Mouse (Mus musculus): ENCODE data around the gene Fxyd3. TPM values are rescaled to one million over a fixed set of nuclear protein-coding genes. Genes with fewer than 3 reads are reported as not detected.

Fxyd3 gene
- polyA plus RNA-seq, 1 experiment from 2014 or later: 6.3 TPM

DNA sequence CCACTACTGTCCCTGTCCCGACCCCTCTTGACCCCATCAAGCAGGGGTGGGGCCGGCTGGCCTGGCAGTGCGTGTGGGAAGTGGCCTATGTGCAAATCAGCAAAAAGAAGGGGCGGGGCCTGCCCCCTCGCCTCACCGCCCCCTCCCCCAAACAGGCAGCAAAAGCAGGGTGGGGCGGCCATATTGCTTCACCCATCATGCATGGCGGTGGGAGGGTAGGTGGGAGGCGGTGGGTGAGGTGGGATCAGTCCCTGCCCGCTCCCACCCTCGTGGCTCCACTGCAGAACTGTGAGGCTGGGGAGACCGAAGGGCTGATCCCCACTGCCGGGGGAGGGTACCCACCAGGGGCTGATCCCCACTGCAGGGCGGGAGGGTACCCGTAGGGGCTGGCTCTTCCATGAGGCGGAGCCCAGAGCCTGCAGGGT lies 40.2 kb upstream of the Fxyd3 start:
- Histone ChIP-seq H3K36me3 (ENCODE audit: control insufficient read depth, insufficient read depth, low read length) (no peaks in the 10 kb centered on the region), H3K9ac (ENCODE audit: low read depth, low read length) (no peak overlapping the region), H3K27ac (ENCODE audit: low read depth, low read length) (no peak overlapping the region), H3K9me3 (ENCODE audit: control insufficient read depth, low read length) (no peaks in the 10 kb centered on the region), H3K4me1 (replicated peaks; ENCODE audit: control insufficient read depth, insufficient read depth, low read length) (no peaks in the 10 kb centered on the region; the same call in 1 of the 2 replicates), H3K27me3 (ENCODE audit: control insufficient read depth, insufficient read depth, low read length) (no peaks in the 10 kb centered on the region), H3K4me3 (ENCODE audit: low read depth, low read length) (no peak overlapping the region), H3K4me2 (replicated peaks; ENCODE audit: low read depth, low read length) (no peak overlapping the region)
- 32% methylated on average over 13 of the region's 16 CpGs for WGBS
- DNase-seq (ENCODE audit: low spot score) (no peak), ATAC-seq (ENCODE audit: low FRiP score) (peak; percentile 33; the same call in 1 of the 2 replicates)

DNA sequence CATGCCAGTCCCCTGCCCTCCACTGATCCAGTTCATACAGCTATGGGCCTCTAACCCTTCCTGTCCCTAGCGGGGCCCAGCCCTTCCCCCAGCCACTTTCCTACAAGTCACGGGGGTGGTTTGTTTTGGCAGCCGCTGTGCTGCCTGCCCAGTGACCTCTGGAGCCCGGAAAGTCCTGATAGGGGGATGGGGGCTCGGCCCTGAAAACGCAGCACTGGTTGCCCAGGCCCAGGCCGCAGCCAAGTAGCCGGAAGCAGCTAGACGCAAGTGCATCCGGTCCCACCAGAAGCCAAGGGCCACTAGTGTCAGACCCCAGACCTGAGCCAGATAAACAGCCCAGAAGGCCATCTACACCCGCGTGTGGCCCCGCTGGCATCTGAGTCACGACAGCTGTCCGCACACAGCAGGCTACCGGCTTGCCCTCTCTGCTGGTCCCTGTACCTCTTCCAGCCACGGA lies 39.1 kb upstream of the Fxyd3 start:
- WGBS: 31% methylated on average over 17 of the region's 17 CpGs
- H3K9me3 ChIP-seq (ENCODE audit: control insufficient read depth, low read length): no peaks in the 10 kb centered on the region
- H3K4me3 ChIP-seq (ENCODE audit: low read depth, low read length): no peak overlapping the region
- H3K4me1 ChIP-seq (replicated peaks; ENCODE audit: control insufficient read depth, insufficient read depth, low read length): no peaks in the 10 kb centered on the region; the same call in 1 of the 2 replicates
- no peaks in the 10 kb centered on the region for H3K36me3 ChIP-seq (ENCODE audit: control insufficient read depth, insufficient read depth, low read length)
- no peaks in the 10 kb centered on the region for H3K27me3 ChIP-seq (ENCODE audit: control insufficient read depth, insufficient read depth, low read length)
- ATAC-seq (ENCODE audit: low FRiP score): 0 out of 2 replicates have a peak, but pooled peaks have one; percentile 33
- H3K27ac ChIP-seq (ENCODE audit: low read depth, low read length): no peak overlapping the region
- H3K4me2 ChIP-seq (replicated peaks; ENCODE audit: low read depth, low read length): no peak overlapping the region
- DNase-seq (ENCODE audit: low spot score): no peak
- H3K9ac ChIP-seq (ENCODE audit: low read depth, low read length): no peak overlapping the region

DNA sequence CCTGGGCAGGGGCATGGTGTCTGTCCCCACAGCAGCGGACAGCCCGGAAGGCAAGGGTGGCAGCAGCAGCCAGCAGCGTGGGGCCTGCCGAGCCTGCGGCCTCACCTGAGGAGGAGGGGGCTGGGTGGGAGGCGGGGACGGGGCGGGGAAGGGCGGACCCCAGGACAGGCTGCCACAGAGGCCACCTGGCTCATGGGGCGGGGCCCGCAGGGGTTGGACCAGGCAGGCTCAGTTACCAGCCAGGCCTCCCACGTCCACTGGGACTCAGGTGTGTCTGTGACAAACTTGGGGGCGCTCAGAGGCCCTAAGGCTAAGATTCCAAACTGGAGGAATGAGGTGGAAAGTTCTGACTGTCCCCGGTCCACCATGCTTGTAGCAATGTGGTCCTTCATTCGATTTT lies 38.7 kb upstream of the Fxyd3 start, which contains the start of gene Hpn:
TSS of gene Hpn (minus strand) at position 109 of the 400 bp plus-strand sequence.
- no peak within 1 kb of the TSS; the same call in 1 of the 2 replicates for H3K4me2 ChIP-seq (replicated peaks; ENCODE audit: low read depth, low read length)
- H3K9me3 ChIP-seq (ENCODE audit: control insufficient read depth, low read length): no peaks in the 10 kb centered on the region
- 16% methylated on average over 11 of the region's 15 CpGs for WGBS
- no peaks in the 10 kb centered on the region for H3K36me3 ChIP-seq (ENCODE audit: control insufficient read depth, insufficient read depth, low read length)
- H3K4me1 ChIP-seq (replicated peaks; ENCODE audit: control insufficient read depth, insufficient read depth, low read length): no peaks in the 10 kb centered on the region; the same call in 1 of the 2 replicates
- H3K27me3 ChIP-seq (ENCODE audit: control insufficient read depth, insufficient read depth, low read length): no peaks in the 10 kb centered on the region
- ATAC-seq (ENCODE audit: low FRiP score) (peak; percentile 29; the same call in 1 of the 2 replicates), DNase-seq (ENCODE audit: low spot score) (no peak)
- no peak within 1 kb of the TSS for H3K27ac ChIP-seq (ENCODE audit: low read depth, low read length)
- no peak within 1 kb of the TSS for H3K4me3 ChIP-seq (ENCODE audit: low read depth, low read length)
- H3K9ac ChIP-seq (ENCODE audit: low read depth, low read length): no peak within 1 kb of the TSS

DNA sequence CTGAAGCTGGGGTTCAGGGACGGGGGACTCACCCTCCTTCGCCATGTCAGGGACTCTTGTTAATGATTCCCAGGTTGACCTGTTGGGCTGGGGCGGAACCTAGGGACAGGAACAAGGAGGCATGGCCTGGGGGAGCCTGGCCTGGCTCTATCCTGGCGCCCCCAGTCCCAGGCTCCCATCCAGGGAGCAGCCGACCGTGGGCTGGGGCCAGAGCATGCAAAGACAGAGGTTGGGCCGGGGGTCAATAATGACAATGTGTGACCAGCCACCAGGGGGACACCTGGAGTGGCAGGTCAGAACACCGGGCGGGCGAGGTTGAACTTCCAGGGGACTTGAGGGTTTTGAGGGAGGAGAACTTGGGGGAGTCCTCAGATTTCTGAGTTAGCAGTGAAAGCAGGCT lies 38.1 kb upstream of the Fxyd3 start:
- Histone ChIP-seq H3K36me3 (ENCODE audit: control insufficient read depth, insufficient read depth, low read length) (no peaks in the 10 kb centered on the region), H3K27ac (ENCODE audit: low read depth, low read length) (no peak overlapping the region), H3K4me3 (ENCODE audit: low read depth, low read length) (no peak overlapping the region), H3K9me3 (ENCODE audit: control insufficient read depth, low read length) (no peaks in the 10 kb centered on the region), H3K9ac (ENCODE audit: low read depth, low read length) (no peak overlapping the region), H3K27me3 (ENCODE audit: control insufficient read depth, insufficient read depth, low read length) (no peaks in the 10 kb centered on the region), H3K4me1 (replicated peaks; ENCODE audit: control insufficient read depth, insufficient read depth, low read length) (no peaks in the 10 kb centered on the region; the same call in 1 of the 2 replicates), H3K4me2 (replicated peaks; ENCODE audit: low read depth, low read length) (no peak overlapping the region)
- 44% methylated on average over 10 of the region's 10 CpGs for WGBS
- DNase-seq (ENCODE audit: low spot score) (no peak), ATAC-seq (ENCODE audit: low FRiP score) (no peak)

DNA sequence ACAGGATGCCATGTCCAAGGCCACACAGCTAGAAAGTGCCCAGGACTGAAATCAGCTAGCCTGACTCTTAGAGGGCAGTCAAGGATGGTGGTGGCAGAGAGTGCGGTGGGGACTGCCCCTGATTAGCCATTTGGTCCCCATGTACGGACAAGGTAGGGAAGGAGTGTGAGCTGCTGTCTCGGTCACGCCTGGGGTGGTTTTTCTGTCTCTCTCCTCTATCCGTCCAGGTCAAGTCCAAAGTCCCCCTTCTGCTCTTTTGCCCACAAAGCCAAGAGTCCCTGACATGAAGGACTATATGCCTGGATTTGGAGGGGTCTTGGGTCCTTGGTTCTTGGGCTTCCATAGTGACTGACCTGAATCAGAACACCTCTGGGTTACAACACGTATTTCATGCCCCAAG lies 37.3 kb upstream of the Fxyd3 start:
- 81% methylated on average over 6 of the region's 6 CpGs for WGBS
- Histone ChIP-seq H3K9ac (ENCODE audit: low read depth, low read length) (no peak overlapping the region), H3K36me3 (ENCODE audit: control insufficient read depth, insufficient read depth, low read length) (no peaks in the 10 kb centered on the region), H3K27me3 (ENCODE audit: control insufficient read depth, insufficient read depth, low read length) (no peaks in the 10 kb centered on the region), H3K4me1 (replicated peaks; ENCODE audit: control insufficient read depth, insufficient read depth, low read length) (no peaks in the 10 kb centered on the region; the same call in 1 of the 2 replicates), H3K27ac (ENCODE audit: low read depth, low read length) (no peak overlapping the region), H3K4me3 (ENCODE audit: low read depth, low read length) (no peak overlapping the region), H3K4me2 (replicated peaks; ENCODE audit: low read depth, low read length) (no peak overlapping the region), H3K9me3 (ENCODE audit: control insufficient read depth, low read length) (no peaks in the 10 kb centered on the region)
- ATAC-seq (ENCODE audit: low FRiP score): no peak
- no peak for DNase-seq (ENCODE audit: low spot score)

DNA sequence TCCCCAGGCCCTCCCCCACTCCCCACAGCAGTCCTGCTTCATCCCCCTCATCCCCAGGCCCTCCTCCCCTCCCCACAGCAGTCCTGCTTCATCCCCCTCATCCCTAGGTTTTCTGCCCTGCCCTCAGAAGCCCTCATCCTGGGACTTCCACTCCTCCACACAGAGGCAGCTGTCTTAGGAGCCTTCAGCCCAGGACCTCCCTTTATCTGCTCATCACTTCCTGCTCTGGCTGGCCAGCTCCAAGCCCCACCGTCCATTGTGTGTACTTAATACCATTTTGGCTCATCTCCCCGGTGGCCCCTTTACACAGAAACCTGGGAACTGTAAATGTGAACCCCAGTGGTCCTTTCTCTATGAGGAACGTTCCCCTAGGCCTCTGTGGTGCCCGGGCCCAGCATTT lies 35.5 kb upstream of the Fxyd3 start:
- Histone ChIP-seq H3K27ac (ENCODE audit: low read depth, low read length) (no peak overlapping the region), H3K27me3 (ENCODE audit: control insufficient read depth, insufficient read depth, low read length) (no peaks in the 10 kb centered on the region), H3K9ac (ENCODE audit: low read depth, low read length) (no peak overlapping the region), H3K4me1 (replicated peaks; ENCODE audit: control insufficient read depth, insufficient read depth, low read length) (no peaks in the 10 kb centered on the region; the same call in 1 of the 2 replicates), H3K36me3 (ENCODE audit: control insufficient read depth, insufficient read depth, low read length) (no peaks in the 10 kb centered on the region), H3K9me3 (ENCODE audit: control insufficient read depth, low read length) (no peaks in the 10 kb centered on the region), H3K4me2 (replicated peaks; ENCODE audit: low read depth, low read length) (no peak overlapping the region), H3K4me3 (ENCODE audit: low read depth, low read length) (no peak overlapping the region)
- DNase-seq (ENCODE audit: low spot score): no peak
- 54% methylated on average over 4 of the region's 4 CpGs for WGBS
- no peak for ATAC-seq (ENCODE audit: low FRiP score)

DNA sequence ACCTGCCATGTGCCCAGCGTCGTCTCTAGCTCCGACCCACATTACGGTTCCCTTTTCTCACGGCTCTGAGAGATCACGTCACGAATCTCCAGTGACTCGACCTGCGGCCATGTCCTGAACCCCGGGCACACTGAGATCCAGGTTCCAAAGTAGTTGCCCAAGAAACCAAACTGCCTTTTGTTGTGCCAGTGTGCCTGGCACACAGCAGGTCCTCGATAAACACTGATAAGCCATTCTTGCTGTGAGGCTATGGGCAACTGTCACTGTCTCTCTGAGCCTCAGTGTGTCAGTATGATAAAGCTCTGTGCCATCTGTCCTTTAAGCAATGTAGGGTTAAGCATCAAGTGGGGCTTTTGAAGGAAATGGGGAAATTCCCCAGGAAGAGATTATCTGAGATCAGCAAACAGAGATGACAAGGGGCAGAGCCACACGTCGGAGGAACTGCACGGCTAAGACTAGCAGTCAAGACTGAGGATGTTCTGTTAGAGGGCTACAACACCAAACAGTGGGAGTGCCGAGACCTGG lies 34.4 kb upstream of the Fxyd3 start:
- H3K27ac ChIP-seq (ENCODE audit: low read depth, low read length): no peak overlapping the region
- DNase-seq (ENCODE audit: low spot score) (no peak), ATAC-seq (ENCODE audit: low FRiP score) (no peak)
- WGBS: 89% methylated on average over 15 of the region's 15 CpGs
- H3K9ac ChIP-seq (ENCODE audit: low read depth, low read length): no peak overlapping the region
- H3K27me3 ChIP-seq (ENCODE audit: control insufficient read depth, insufficient read depth, low read length): no peaks in the 10 kb centered on the region
- H3K4me1 ChIP-seq (replicated peaks; ENCODE audit: control insufficient read depth, insufficient read depth, low read length): no peaks in the 10 kb centered on the region; the same call in 1 of the 2 replicates
- no peak overlapping the region for H3K4me2 ChIP-seq (replicated peaks; ENCODE audit: low read depth, low read length)
- H3K4me3 ChIP-seq (ENCODE audit: low read depth, low read length): no peak overlapping the region
- no peaks in the 10 kb centered on the region for H3K36me3 ChIP-seq (ENCODE audit: control insufficient read depth, insufficient read depth, low read length)
- no peaks in the 10 kb centered on the region for H3K9me3 ChIP-seq (ENCODE audit: control insufficient read depth, low read length)

DNA sequence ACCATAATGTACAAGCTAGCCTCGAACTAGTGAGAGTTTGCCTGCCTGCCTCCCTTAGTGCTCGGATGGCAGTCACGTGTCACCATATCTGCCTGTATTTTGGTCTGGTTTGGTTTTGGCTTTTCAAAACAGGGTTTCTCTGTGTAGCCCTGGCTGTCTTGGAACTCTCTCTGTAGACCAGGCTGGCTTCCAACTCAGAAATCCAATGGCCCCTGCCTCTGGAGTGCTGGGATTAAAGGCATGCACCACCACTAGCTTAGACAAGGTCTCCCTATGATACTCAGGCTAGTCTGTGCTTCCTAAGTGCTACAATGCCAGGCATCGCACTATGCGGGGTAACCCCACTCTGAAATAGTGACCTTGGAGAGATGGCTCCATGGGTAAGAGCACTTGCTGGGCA lies 33.3 kb upstream of the Fxyd3 start:
- Histone ChIP-seq H3K9me3 (ENCODE audit: control insufficient read depth, low read length) (no peaks in the 10 kb centered on the region), H3K9ac (ENCODE audit: low read depth, low read length) (no peak overlapping the region), H3K4me1 (replicated peaks; ENCODE audit: control insufficient read depth, insufficient read depth, low read length) (no peaks in the 10 kb centered on the region), H3K27ac (ENCODE audit: low read depth, low read length) (no peak overlapping the region), H3K36me3 (ENCODE audit: control insufficient read depth, insufficient read depth, low read length) (no peaks in the 10 kb centered on the region), H3K4me2 (replicated peaks; ENCODE audit: low read depth, low read length) (no peak overlapping the region), H3K4me3 (ENCODE audit: low read depth, low read length) (no peak overlapping the region), H3K27me3 (ENCODE audit: control insufficient read depth, insufficient read depth, low read length) (no peaks in the 10 kb centered on the region)
- DNase-seq (ENCODE audit: low spot score) (no peak), ATAC-seq (ENCODE audit: low FRiP score) (no peak)
- WGBS: 83% methylated on average over 5 of the region's 5 CpGs

DNA sequence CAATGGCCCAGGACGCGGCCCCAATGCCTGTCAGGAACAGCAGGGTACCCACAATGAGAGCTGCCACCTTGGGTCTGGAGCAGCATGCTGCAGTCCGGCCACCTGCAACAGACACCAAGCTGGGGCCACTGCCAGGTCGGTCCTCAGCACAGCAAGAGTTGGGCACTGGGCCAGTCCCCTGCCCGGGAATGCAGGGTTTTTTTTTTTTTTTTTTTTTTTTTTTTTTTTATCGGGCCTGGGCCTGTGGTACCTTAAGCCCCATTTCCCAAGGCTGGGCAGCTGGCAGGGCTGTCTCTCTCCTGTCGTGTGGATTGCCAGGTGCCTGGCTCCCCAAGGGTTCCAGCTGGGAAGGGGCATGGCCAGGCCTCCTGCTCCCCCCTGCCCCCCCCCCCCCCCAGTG lies 32.6 kb upstream of the Fxyd3 start:
- no peak overlapping the region for H3K4me2 ChIP-seq (replicated peaks; ENCODE audit: low read depth, low read length)
- H3K36me3 ChIP-seq (ENCODE audit: control insufficient read depth, insufficient read depth, low read length): no peaks in the 10 kb centered on the region
- no peak overlapping the region for H3K4me3 ChIP-seq (ENCODE audit: low read depth, low read length)
- no peak overlapping the region for H3K27ac ChIP-seq (ENCODE audit: low read depth, low read length)
- H3K27me3 ChIP-seq (ENCODE audit: control insufficient read depth, insufficient read depth, low read length): no peaks in the 10 kb centered on the region
- H3K4me1 ChIP-seq (replicated peaks; ENCODE audit: control insufficient read depth, insufficient read depth, low read length): no peaks in the 10 kb centered on the region
- ATAC-seq (ENCODE audit: low FRiP score) (no peak), DNase-seq (ENCODE audit: low spot score) (no peak)
- no peaks in the 10 kb centered on the region for H3K9me3 ChIP-seq (ENCODE audit: control insufficient read depth, low read length)
- 56% methylated on average over 7 of the region's 7 CpGs for WGBS
- H3K9ac ChIP-seq (ENCODE audit: low read depth, low read length): no peak overlapping the region

Measured in hindbrain, embryonic 11.5 days (tissue).